Mouse (Mus musculus) intestine, embryonic 15.5 days (tissue): ENCODE results near the gene Arl5c. TPM values are rescaled to one million over a fixed set of nuclear protein-coding genes. Genes with fewer than 3 reads are reported as not detected.

Experiments used
- ATAC-seq: fragments of 200-750 bp; cut with Nextera tagmentation; 2 replicates; pipeline ENCODE4 v1.8.0; 2017; ENCODE audit warnings: moderate TSS enrichment, moderate library complexity
- H3K27ac ChIP-seq: fragments of 300-500 bp; sonication (generic); 2 replicates; pipeline ENCODE4 v1.5.1; 2015; ENCODE audit warnings: mild to moderate bottlenecking, inconsistent platforms
- H3K27me3 ChIP-seq: fragments of 300-500 bp; sonication (generic); replicated peaks from 2 replicates; pipeline ENCODE4 v1.6.1; 2015; ENCODE audit warnings: inconsistent platforms
- H3K36me3 ChIP-seq: fragments of 300-500 bp; sonication (generic); 2 replicates; pipeline ENCODE4 v1.6.1; 2015; ENCODE audit warnings: inconsistent platforms
- H3K4me1 ChIP-seq: fragments of 300-500 bp; sonication (generic); replicated peaks from 2 replicates; pipeline ENCODE4 v1.6.1; 2015; ENCODE audit warnings: inconsistent platforms
- H3K4me2 ChIP-seq: fragments of 300-500 bp; sonication (generic); replicated peaks from 2 replicates; pipeline ENCODE4 v1.6.1; 2015; ENCODE audit warnings: mild to moderate bottlenecking, inconsistent platforms
- H3K4me3 ChIP-seq: fragments of 300-500 bp; sonication (generic); replicated peaks from 2 replicates; pipeline ENCODE4 v1.5.1; 2015; ENCODE audit warnings: inconsistent platforms
- H3K9ac ChIP-seq: fragments of 300-500 bp; sonication (generic); 2 replicates; pipeline ENCODE4 v1.6.1; 2015; ENCODE audit warnings: inconsistent platforms
- H3K9me3 ChIP-seq: fragments of 300-500 bp; sonication (generic); 2 replicates; pipeline ENCODE4 v1.6.1; 2016; ENCODE audit warnings: inconsistent platforms
- WGBS: fragments of 180-500 bp; shearing (Covaris S2); methylation state at CpG from one replicate; pipeline ENCODE4 v1.1.7; 2015; 5-methylcytosine and 5-hydroxymethylcytosine counted together
- polyA plus RNA-seq: library from polyadenylated mRNA; unstranded; fragments of >200 nt; fragmentation: Nextera tagmentation; extraction: Ambion mirVana; gene quantifications from 2 replicates; pipeline ENCODE4 v1.2.1, GENCODE M21; 2015

Arl5c gene
- polyA plus RNA-seq, 1 experiment from 2014 or later, result 7.6 TPM

- Histone ChIP-seq H3K4me3 (no peak overlapping the region), H3K9ac (peak overlapping the region; percentile 13; the same call in 1 of the 2 replicates), H3K9me3 (no peaks in the 10 kb centered on the region), H3K4me2 (no peak overlapping the region), H3K36me3 (no peaks in the 10 kb centered on the region), H3K27me3 (0 out of 2 replicates have a peak, but pooled peaks cover 4% of the 10 kb centered on the region), H3K27ac (no peak overlapping the region), H3K4me1 (no peaks in the 10 kb centered on the region)
- ATAC-seq, result no peak
- 18% methylated on average over 7 of the region's 7 CpGs for WGBS
Measured at GRCm38 (mm10) chr11:97971232-97971631, 24.7 kb downstream of the Arl5c start.

- 79% methylated on average over 7 of the region's 7 CpGs for WGBS
- H3K4me3 ChIP-seq, result no peak overlapping the region
- 0 out of 2 replicates have a peak, but pooled peaks cover 4% of the 10 kb centered on the region for H3K27me3 ChIP-seq
- H3K4me1 ChIP-seq, result no peaks in the 10 kb centered on the region
- H3K27ac ChIP-seq, result no peak overlapping the region
- H3K4me2 ChIP-seq, result no peak overlapping the region
- ATAC-seq, result no peak
- no peaks in the 10 kb centered on the region for H3K9me3 ChIP-seq
- no peaks in the 10 kb centered on the region for H3K36me3 ChIP-seq
- no peak overlapping the region for H3K9ac ChIP-seq
Measured at GRCm38 (mm10) chr11:97970771-97971170, 25.2 kb downstream of the Arl5c start.

- Histone ChIP-seq H3K4me1 (no peaks in the 10 kb centered on the region), H3K4me2 (no peak overlapping the region)
- no peak for ATAC-seq
Measured at GRCm38 (mm10) chr11:97968385-97968784, 27.6 kb downstream of the Arl5c start.

GRCm38 (mm10) chr11:97967114-97967513 is 28.9 kb downstream of the Arl5c start:
- no peaks in the 10 kb centered on the region for H3K9me3 ChIP-seq
- no peak overlapping the region for H3K4me3 ChIP-seq
- no peaks in the 10 kb centered on the region for H3K4me1 ChIP-seq
- WGBS, result 50% methylated on average over 2 of the region's 2 CpGs
- no peak overlapping the region for H3K4me2 ChIP-seq
- 0 out of 2 replicates have a peak, but pooled peaks cover 4% of the 10 kb centered on the region for H3K27me3 ChIP-seq
- H3K27ac ChIP-seq, result no peak overlapping the region
- ATAC-seq, result no peak
- no peaks in the 10 kb centered on the region for H3K36me3 ChIP-seq
- H3K9ac ChIP-seq, result no peak overlapping the region

More at GRCm38 (mm10) chr11:97968385-97968784, 27.6 kb downstream of the Arl5c start:
- Histone ChIP-seq H3K27ac (no peak overlapping the region), H3K9ac (no peak overlapping the region), H3K9me3 (no peaks in the 10 kb centered on the region), H3K27me3 (0 out of 2 replicates have a peak, but pooled peaks cover 4% of the 10 kb centered on the region), H3K4me3 (no peak overlapping the region), H3K36me3 (no peaks in the 10 kb centered on the region)
- WGBS, result 73% methylated on average over 5 of the region's 5 CpGs

- Histone ChIP-seq H3K36me3 (no peaks in the 10 kb centered on the region), H3K9ac (no peak overlapping the region), H3K27ac (no peak overlapping the region), H3K4me1 (no peaks in the 10 kb centered on the region), H3K4me3 (no peak overlapping the region), H3K9me3 (no peaks in the 10 kb centered on the region), H3K4me2 (no peak overlapping the region), H3K27me3 (no peaks in the 10 kb centered on the region)
- ATAC-seq, result no peak
- 74% methylated on average over 1 of the region's 1 CpGs for WGBS
Measured at GRCm38 (mm10) chr11:97960907-97961306, 35.1 kb downstream of the Arl5c start.

GRCm38 (mm10) chr11:97959300-97959680 is 36.7 kb downstream of the Arl5c start:
- H3K4me3 ChIP-seq, result no peak overlapping the region
- no peak overlapping the region for H3K4me2 ChIP-seq
- H3K9ac ChIP-seq, result no peak overlapping the region
- WGBS, result 62% methylated on average over 5 of the region's 5 CpGs
- no peaks in the 10 kb centered on the region for H3K4me1 ChIP-seq
- ATAC-seq, result no peak
- H3K9me3 ChIP-seq, result no peaks in the 10 kb centered on the region
- no peaks in the 10 kb centered on the region for H3K27me3 ChIP-seq
- H3K36me3 ChIP-seq, result no peaks in the 10 kb centered on the region
- H3K27ac ChIP-seq, result no peak overlapping the region

GRCm38 (mm10) chr11:97958641-97959299 is 37.2 kb downstream of the Arl5c start:
- H3K4me3 ChIP-seq, result no peak overlapping the region
- no peaks in the 10 kb centered on the region for H3K36me3 ChIP-seq
- H3K4me1 ChIP-seq, result no peaks in the 10 kb centered on the region
- no peaks in the 10 kb centered on the region for H3K27me3 ChIP-seq
- no peak for ATAC-seq
- no peak overlapping the region for H3K9ac ChIP-seq
- no peaks in the 10 kb centered on the region for H3K9me3 ChIP-seq
- WGBS, result 80% methylated on average over 7 of the region's 7 CpGs
- no peak overlapping the region for H3K27ac ChIP-seq
- H3K4me2 ChIP-seq, result no peak overlapping the region

GRCm38 (mm10) chr11:97956905-97957560 is 38.9 kb downstream of the Arl5c start:
- no peak for ATAC-seq
- no peaks in the 10 kb centered on the region for H3K27me3 ChIP-seq
- H3K27ac ChIP-seq, result no peak overlapping the region
- H3K4me2 ChIP-seq, result no peak overlapping the region
- no peak overlapping the region for H3K4me3 ChIP-seq
- no peaks in the 10 kb centered on the region for H3K9me3 ChIP-seq
- no peaks in the 10 kb centered on the region for H3K36me3 ChIP-seq
- WGBS, result 55% methylated on average over 6 of the region's 6 CpGs
- H3K4me1 ChIP-seq, result no peaks in the 10 kb centered on the region
- no peak overlapping the region for H3K9ac ChIP-seq

- no peaks in the 10 kb centered on the region for H3K9me3 ChIP-seq
- H3K27me3 ChIP-seq, result no peaks in the 10 kb centered on the region
- no peak overlapping the region for H3K27ac ChIP-seq
- no peak overlapping the region for H3K4me3 ChIP-seq
- no peaks in the 10 kb centered on the region for H3K4me1 ChIP-seq
- H3K4me2 ChIP-seq, result no peak overlapping the region
- ATAC-seq, result no peak
- 58% methylated on average over 4 of the region's 4 CpGs for WGBS
- no peaks in the 10 kb centered on the region for H3K36me3 ChIP-seq
- no peak overlapping the region for H3K9ac ChIP-seq
Measured at GRCm38 (mm10) chr11:97955915-97956314, 40.1 kb downstream of the Arl5c start.

GRCm38 (mm10) chr11:97955146-97955902 is 40.7 kb downstream of the Arl5c start:
- Histone ChIP-seq H3K4me2 (no peak overlapping the region), H3K27ac (no peak overlapping the region), H3K9me3 (no peaks in the 10 kb centered on the region), H3K4me3 (no peak overlapping the region), H3K4me1 (no peaks in the 10 kb centered on the region), H3K9ac (no peak overlapping the region), H3K27me3 (no peaks in the 10 kb centered on the region), H3K36me3 (no peaks in the 10 kb centered on the region)
- no peak for ATAC-seq
- WGBS, result 83% methylated on average over 9 of the region's 9 CpGs

- H3K4me3 ChIP-seq, result no peak overlapping the region
- H3K27ac ChIP-seq, result no peak overlapping the region
- H3K27me3 ChIP-seq, result no peaks in the 10 kb centered on the region
- no peak for ATAC-seq
- 55% methylated on average over 14 of the region's 14 CpGs for WGBS
- H3K4me1 ChIP-seq, result 0 out of 2 replicates have a peak, but pooled peaks cover 2% of the 10 kb centered on the region
- H3K4me2 ChIP-seq, result no peak overlapping the region
- H3K9me3 ChIP-seq, result no peaks in the 10 kb centered on the region
- no peaks in the 10 kb centered on the region for H3K36me3 ChIP-seq
- no peak overlapping the region for H3K9ac ChIP-seq
Measured at GRCm38 (mm10) chr11:97954469-97955141, 41.4 kb downstream of the Arl5c start.

GRCm38 (mm10) chr11:97953939-97954275 is 42.1 kb downstream of the Arl5c start:
- ATAC-seq, result no peak
- 87% methylated on average over 6 of the region's 6 CpGs for WGBS

More at GRCm38 (mm10) chr11:97953939-97954275, 42.1 kb downstream of the Arl5c start:
- H3K36me3 ChIP-seq, result no peaks in the 10 kb centered on the region
- H3K4me1 ChIP-seq, result 0 out of 2 replicates have a peak, but pooled peaks cover 2% of the 10 kb centered on the region
- no peak overlapping the region for H3K9ac ChIP-seq
- no peak overlapping the region for H3K27ac ChIP-seq
- no peaks in the 10 kb centered on the region for H3K9me3 ChIP-seq
- H3K4me2 ChIP-seq, result no peak overlapping the region
- no peaks in the 10 kb centered on the region for H3K27me3 ChIP-seq
- H3K4me3 ChIP-seq, result no peak overlapping the region
